Mouse (Mus musculus): ENCODE results near the gene Mrpl28.
A peak's percentile ranks its signal among the peaks of the same experiment; 100 is the strongest.

Mrpl28 gene

GRCm38 (mm10) chr17:26115956-26116487, 7.3 kb upstream of the Mrpl28 start:
- no peak for DNase-seq (ENCODE audit: low spot score)

- no peak for DNase-seq (ENCODE audit: low spot score)
These were observed 6.6 kb upstream of the Mrpl28 start for GRCm38 (mm10) chr17:26116503-26117258.

GRCm38 (mm10) chr17:26119766-26120710, 3.3 kb upstream of the Mrpl28 start:
- DNase-seq (ENCODE audit: low spot score), result peak; percentile 39

- DNase-seq (ENCODE audit: low spot score), result no peak
These were observed 714 bp upstream of the Mrpl28 start for GRCm38 (mm10) chr17:26122431-26123140.

- DNase-seq (ENCODE audit: low spot score), result no peak
These were observed 1.3 kb downstream of the Mrpl28 start for GRCm38 (mm10) chr17:26124560-26124959.

GRCm38 (mm10) chr17:26125226-26125625, 1.9 kb downstream of the Mrpl28 start:
- no peak for DNase-seq (ENCODE audit: low spot score)

- DNase-seq (ENCODE audit: low spot score), result no peak
These were observed 7.9 kb downstream of the Mrpl28 start for GRCm38 (mm10) chr17:26131062-26131732.

- no peak for DNase-seq (ENCODE audit: low spot score)
These were observed 8.9 kb downstream of the Mrpl28 start for GRCm38 (mm10) chr17:26131856-26132853.

GRCm38 (mm10) chr17:26137106-26137750, 13.9 kb downstream of the Mrpl28 start:
- DNase-seq (ENCODE audit: low spot score), result no peak

GRCm38 (mm10) chr17:26137751-26138130, 14.4 kb downstream of the Mrpl28 start:
- no peak for DNase-seq (ENCODE audit: low spot score)

- DNase-seq (ENCODE audit: low spot score), result peak; percentile 81
These were observed 15.0 kb downstream of the Mrpl28 start, which contains the start of gene Axin1 for GRCm38 (mm10) chr17:26138239-26138836. TSS of gene Axin1 (plus strand) at chr17:26138688.

GRCm38 (mm10) chr17:26138901-26139381, 15.6 kb downstream of the Mrpl28 start:
- no peak for DNase-seq (ENCODE audit: low spot score)

- DNase-seq (ENCODE audit: low spot score), result no peak
These were observed 19.5 kb downstream of the Mrpl28 start for GRCm38 (mm10) chr17:26142796-26143195.

- no peak for DNase-seq (ENCODE audit: low spot score)
These were observed 20.1 kb downstream of the Mrpl28 start for GRCm38 (mm10) chr17:26143386-26143785.

- DNase-seq (ENCODE audit: low spot score), result no peak
These were observed 25.8 kb downstream of the Mrpl28 start for GRCm38 (mm10) chr17:26149056-26149455.

- no peak for DNase-seq (ENCODE audit: low spot score)
These were observed 28.8 kb downstream of the Mrpl28 start for GRCm38 (mm10) chr17:26151886-26152630.

- no peak for DNase-seq (ENCODE audit: low spot score)
These were observed 39.4 kb downstream of the Mrpl28 start for GRCm38 (mm10) chr17:26162736-26163135.

GRCm38 (mm10) chr17:26168039-26168438, 44.7 kb downstream of the Mrpl28 start:
- DNase-seq (ENCODE audit: low spot score), result no peak
